Mouse (Mus musculus) adrenal gland, postnatal 4 days (tissue): ENCODE measurements around the gene Zfp956. TPM values are rescaled to one million over a fixed set of nuclear protein-coding genes. Genes with fewer than 3 reads are reported as not detected.

ENCODE experiments used
- DNase-seq, 2 experiments: peaks; one replicate each; pipeline ENCODE4 v3.0.0; 2021 to 2022; ENCODE audit warnings: low spot score in 2 of 2, mixed read lengths in 2 of 2
- long read RNA-seq, 2 experiments: library from polyadenylated mRNA; stranded (forward); transcript quantifications; one replicate each; pipeline ENCODE4 v2.0.0; 2021
- total RNA-seq, 2 experiments: library from RNA; stranded (reverse); gene quantifications; 2 replicates each; pipeline ENCODE4 v1.2.3; 2021

Zfp956 gene
- 10 to 100 TPM; 16.3 to 19.0 TPM for total RNA-seq
- long read RNA-seq, experiment 1, partial matches to known transcripts = 3 of 6 reads
- long read RNA-seq, experiment 1, other reads (novel, unspliced or antisense) = 0 of 6 reads
- long read RNA-seq, experiment 2, partial matches to known transcripts = 7 of 13 reads
- long read RNA-seq, experiment 2, other reads (novel, unspliced or antisense) = 0 of 13 reads

- peak; percentile 80 to 87 for DNase-seq
Measured at GRCm38 (mm10) chr6:47953191-47953726, at the start of gene Zfp956. Gene Zfp956 (plus strand): TSS chr6:47953390.

DNA sequence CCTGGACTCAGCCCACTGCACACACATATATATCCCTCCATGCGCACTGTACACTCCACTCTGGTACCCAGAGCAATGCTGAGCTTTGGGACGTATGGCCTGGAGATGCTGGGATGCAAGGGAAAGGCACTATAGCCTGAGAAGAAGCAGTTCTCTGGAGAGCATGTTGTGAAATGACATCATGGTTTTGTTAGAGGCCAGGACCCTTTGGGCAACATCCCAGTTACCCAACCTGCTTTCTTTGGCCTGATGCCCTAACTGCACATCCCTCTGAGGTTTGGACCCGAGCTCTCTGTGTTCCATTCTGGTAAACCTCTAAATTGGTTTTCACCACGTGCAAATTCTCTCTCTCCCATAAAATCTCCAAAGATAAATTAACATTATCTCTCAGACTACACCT, 49.6 kb upstream of the Zfp956 start:
- DNase-seq = no peak

DNA sequence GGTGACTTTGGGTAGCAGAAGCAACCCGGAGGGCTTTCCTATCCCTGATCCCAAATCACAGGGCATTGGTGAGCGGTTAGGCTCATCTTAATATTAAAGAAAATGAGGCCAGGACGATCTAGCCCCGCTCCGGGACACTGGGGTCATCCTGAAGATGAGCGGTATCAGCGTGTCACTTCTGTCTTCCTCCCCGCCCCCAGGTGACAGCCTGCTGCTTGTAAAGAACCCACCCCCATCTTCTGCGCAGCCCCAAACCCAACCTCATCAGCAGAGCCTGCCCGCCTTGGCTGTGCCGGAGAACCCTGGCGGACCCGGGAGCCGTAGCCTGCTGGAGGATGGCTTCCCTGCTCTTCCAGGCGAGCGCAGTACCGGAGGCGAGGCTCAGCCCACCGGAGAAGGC, 48.8 kb upstream of the Zfp956 start:
- DNase-seq = no peak

GRCm38 (mm10) chr6:47904917-47905695, 48.1 kb upstream of the Zfp956 start:
- DNase-seq = no peak

DNA sequence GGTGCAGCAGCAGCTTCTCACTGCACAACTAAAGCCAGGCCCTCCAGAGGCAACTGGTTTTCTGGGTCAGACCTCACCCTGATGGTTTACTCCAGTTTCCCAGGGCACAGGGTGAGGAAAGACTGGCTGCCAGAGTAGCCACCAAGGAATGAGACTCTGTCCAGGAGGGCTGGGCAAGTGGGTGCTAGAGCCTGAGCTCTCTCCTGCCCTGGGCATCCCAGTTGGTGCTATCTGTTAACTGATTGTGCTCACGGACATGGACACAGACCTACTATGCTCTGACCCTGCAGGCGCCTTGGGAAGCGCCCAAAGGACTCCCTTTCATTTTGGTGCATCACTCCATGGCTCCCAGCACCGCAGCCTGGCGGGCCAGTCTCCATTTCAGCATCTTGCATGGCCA, 46.9 kb upstream of the Zfp956 start:
- DNase-seq = no peak

- no peak for DNase-seq
Measured at GRCm38 (mm10) chr6:47909007-47909406, 44.2 kb upstream of the Zfp956 start.

- no peak for DNase-seq
Measured at GRCm38 (mm10) chr6:47911650-47912049, 41.5 kb upstream of the Zfp956 start.

DNA sequence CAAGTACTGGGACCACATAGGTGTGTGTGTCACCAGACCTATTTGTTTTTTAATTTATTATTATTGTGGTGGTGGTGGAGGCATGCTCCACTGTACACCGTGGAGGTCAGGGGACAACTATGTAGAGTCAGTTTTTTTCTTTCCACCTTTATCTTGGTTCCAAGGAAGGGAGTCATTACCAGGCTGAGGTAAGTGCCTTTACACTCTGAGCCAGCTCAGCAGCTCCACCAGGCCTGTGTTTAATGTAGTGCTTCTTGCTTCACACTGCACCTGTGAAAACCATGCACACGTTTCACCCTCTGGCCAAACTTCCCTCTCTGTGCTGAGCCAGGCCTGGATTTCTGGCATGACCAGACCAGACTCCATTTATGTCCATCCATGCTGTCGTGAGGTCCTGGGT, 40.2 kb upstream of the Zfp956 start:
- DNase-seq = no peak

- no peak for DNase-seq
Measured at GRCm38 (mm10) chr6:47917051-47917450, 36.1 kb upstream of the Zfp956 start.

- no peak for DNase-seq
Measured at GRCm38 (mm10) chr6:47918768-47919274, 34.4 kb upstream of the Zfp956 start.

DNA sequence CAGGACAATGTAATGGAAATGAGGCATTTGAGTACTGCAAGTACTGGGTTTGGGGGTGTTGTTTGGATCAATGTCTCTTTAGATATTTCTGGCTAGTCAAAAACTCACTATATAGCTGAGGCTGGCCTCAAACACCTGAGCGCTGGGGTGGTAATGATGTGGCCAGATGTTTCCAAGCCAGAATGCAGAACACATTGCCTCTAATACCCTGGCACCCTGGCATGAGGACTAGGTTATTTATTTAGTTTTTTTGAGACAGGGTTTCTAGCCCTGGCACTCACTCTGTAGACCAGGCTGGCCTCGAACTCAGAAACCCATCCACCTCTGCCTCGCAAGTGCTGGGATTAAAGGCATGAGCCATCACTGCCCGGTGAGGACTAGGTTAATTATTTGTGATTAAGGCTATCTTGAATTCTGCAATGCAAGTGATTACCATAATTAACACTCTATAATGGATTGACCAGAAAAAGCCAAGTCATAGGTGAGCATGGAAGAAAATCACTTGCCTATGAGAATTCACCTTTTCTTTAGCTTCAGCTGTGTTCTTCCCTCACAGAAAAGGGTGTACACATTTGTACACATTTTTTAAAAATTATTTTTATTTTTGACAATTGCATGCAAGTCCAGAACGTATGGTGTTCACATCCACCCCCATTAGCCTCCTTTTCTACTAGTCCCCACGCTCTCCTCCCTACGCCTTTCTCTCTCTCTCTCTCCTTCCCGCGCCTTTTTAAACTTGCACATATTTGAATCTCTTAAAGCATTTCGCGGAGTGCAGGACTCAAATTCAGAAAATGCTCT, 33.3 kb upstream of the Zfp956 start:
- DNase-seq = no peak

GRCm38 (mm10) chr6:47920447-47921340, 32.5 kb upstream of the Zfp956 start, which contains the start of gene Zfp212:
Gene Zfp212 (plus strand): TSS chr6:47920476.
- peak; percentile 69 to 76 for DNase-seq

DNA sequence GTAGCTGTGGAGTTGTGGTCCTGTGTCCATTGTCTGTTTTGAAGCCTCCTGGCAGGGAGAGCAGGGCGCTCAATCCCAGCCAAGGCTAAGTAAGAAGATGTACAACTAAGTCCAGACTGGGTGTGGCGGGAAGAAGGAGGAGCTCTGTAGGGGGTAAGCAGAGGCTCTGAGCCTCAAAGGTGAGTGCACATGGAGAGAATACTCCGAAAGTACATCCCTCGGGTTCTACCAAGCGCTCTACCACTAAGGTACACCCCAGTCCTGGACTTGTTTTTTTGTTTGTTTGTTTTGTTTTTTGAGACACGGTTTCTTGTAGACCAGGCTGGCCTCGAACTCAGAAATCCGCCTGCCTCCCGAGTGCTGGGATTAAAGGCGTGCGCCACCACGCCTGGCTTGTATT, 10.7 kb upstream of the Zfp956 start:
- DNase-seq = no peak

- DNase-seq = peak; percentile 43 to 47
Measured at GRCm38 (mm10) chr6:47943021-47943691, 10.0 kb upstream of the Zfp956 start.

- no peak for DNase-seq
Measured at GRCm38 (mm10) chr6:47943721-47944120, 9.5 kb upstream of the Zfp956 start.

DNA sequence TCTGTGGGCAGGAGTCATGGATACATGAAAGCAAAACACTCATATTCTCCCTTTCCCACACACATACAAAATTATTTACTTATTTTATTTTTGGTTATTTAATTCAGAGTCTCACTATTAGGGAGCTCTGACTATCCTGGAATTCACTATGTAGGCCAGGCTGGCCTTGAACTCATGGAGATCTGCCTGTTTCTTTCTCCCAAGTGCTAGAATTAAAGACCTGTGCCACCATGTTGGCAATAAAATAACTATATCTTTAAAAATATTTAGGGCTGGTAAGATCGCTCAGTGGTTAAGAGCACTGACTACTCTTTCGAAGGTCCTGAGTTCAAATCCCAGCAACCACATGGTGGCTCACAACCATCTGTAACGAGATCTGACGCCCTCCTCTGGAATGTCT, 5.8 kb upstream of the Zfp956 start:
- no peak for DNase-seq

DNA sequence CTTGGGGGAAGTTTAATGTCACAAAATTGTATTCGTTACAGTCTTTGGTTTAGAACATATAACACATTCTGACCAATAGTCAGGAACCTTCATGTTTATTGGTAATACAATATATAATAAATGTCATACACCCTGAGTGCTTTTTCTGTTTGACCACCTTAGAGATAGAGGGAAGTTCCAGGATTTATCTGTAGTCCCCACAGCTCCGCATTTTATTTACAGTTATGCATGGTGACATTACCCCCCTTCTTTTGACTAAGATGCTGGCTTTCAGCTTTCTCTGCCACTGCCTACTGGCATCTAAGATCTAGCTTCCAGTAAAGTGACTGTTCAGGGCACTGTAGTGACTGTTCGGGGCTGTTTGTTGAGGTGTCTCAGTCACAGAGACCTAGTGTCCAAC, 1.2 kb downstream of the Zfp956 start:
- no peak for DNase-seq

- DNase-seq = no peak
Measured at GRCm38 (mm10) chr6:47957816-47958215, 4.6 kb downstream of the Zfp956 start.

- no peak for DNase-seq
Measured at GRCm38 (mm10) chr6:47960685-47961421, 7.7 kb downstream of the Zfp956 start.
